Mouse (Mus musculus) kidney, adult 2 months (tissue): ENCODE measurements at regions not wholly inside any gene's neighbourhood (a gene's known extent, or its start where the extent isn't known, plus 50 kb on each side); places are given as distances from the start of the nearest gene placed in this dataset.
"Not testable (repeated sequence)": the region's sequence is repeated elsewhere in the genome, so short reads cannot be mapped to it uniquely, and the experiment has no call there.

Source experiments
- DNase-seq: peaks from one replicate; pipeline ENCODE4 v3.0.0; 2021
- H3K27ac ChIP-seq: fragments of 200-500 bp; 2 replicates; pipeline ENCODE4 v1.5.1; 2012; ENCODE audit warnings: low read depth, low read length, control low read depth, inconsistent platforms; ENCODE audit not compliant: insufficient read depth
- H3K27me3 ChIP-seq: fragments of 200-500 bp; replicated peaks from 2 replicates; pipeline ENCODE4 v1.6.1; 2012; ENCODE audit warnings: mild to moderate bottlenecking, moderate library complexity, low read length, inconsistent platforms; ENCODE audit not compliant: control insufficient read depth, insufficient read depth
- H3K36me3 ChIP-seq: fragments of 200-500 bp; 2 replicates; pipeline ENCODE4 v1.6.1; 2012; ENCODE audit warnings: mild to moderate bottlenecking, moderate library complexity, low read length, inconsistent platforms; ENCODE audit not compliant: control insufficient read depth, insufficient read depth
- H3K4me1 ChIP-seq: fragments of 200-500 bp; 2 replicates; pipeline ENCODE4 v1.6.1; 2011; ENCODE audit warnings: low read length; ENCODE audit not compliant: control insufficient read depth, insufficient read depth
- H3K4me3 ChIP-seq: fragments of 200-500 bp; 2 replicates; pipeline ENCODE4 v1.5.1; 2011; ENCODE audit warnings: mild to moderate bottlenecking, low read depth, low read length, control low read depth; ENCODE audit not compliant: insufficient read depth
- CTCF ChIP-seq: fragments of 200-500 bp; conservative IDR thresholded peaks from 2 replicates; pipeline ENCODE4 v1.5.1; 2011; ENCODE audit warnings: low read depth, mild to moderate bottlenecking, control low read depth, low read length, moderate library complexity, mixed read lengths; ENCODE audit not compliant: insufficient read depth, insufficient read length
- POLR2A ChIP-seq: fragments of 200-500 bp; IDR thresholded peaks from one replicate; pipeline ENCODE4 v1.6.1; 2011; ENCODE audit warnings: low read depth, low read length, control low read depth
- WGBS: fragments of 180-500 bp; shearing (Covaris S2); methylation state at CpG from one replicate; pipeline ENCODE4 v1.1.7; 2018; 5-methylcytosine and 5-hydroxymethylcytosine counted together

DNA sequence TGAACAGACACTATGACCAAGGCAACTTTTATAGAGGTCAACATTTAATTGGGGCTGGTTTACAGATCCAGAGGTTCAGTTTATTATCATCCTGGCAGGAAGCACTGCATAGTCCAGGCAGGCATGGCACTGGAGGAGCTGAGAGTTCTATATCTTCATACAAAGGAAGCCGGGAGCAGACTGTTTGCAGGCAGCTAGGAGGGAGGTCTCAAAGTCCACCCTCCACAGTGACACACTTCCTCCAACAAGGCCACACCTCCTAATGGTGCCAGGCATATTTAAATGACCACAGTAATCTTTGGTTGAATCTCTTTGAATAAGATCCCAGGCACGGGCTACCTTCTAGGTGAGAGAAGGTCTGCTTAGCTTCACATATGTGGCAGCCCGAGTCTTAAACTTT lies 245.5 kb upstream of the Tmpo start:
- Histone ChIP-seq H3K27ac (no peak overlapping the region), H3K4me1 (no peaks in the 10 kb centered on the region), H3K36me3 (no peaks in the 10 kb centered on the region), H3K4me3 (no peak overlapping the region), H3K27me3 (no peaks in the 10 kb centered on the region)
- TF ChIP-seq POLR2A, result no peak
- TF ChIP-seq CTCF, result no peak
- WGBS, result 86% methylated on average over 3 of the region's 3 CpGs
- DNase-seq, result no peak

DNA sequence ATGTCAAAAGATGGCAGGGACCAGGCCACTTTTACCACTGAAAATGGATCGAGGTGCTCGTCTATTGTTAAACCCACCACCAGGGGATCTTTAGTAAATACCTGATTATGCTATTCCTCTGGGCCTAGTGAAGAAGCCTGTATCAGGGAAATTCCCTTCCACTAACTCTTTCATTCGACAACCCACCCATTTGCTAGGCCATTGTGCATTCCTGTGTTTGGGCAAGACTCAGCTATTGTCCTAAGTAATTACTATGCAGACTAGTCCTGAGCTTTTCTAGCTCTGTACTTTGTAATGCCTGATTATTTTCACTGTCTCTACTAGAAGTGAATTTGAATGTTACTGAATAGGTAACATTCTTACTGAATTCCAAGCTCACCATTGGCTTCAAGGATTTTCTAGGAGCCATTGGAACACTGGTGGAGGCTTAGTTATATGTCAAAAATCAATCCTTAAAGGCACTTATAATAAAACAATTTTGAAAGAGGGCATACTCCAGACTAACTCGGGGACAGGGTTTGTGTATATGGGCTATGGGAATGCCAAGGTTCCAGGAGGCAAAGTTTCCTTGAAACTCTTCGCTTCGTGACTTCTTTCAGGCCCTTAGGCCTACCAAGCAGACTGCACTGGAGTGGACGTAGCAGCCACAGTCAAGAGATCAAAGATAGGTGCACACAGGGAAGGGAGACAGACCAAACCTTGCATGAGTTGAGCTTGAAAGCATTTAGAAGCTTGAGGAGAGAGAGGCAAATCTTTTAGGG lies 244.7 kb upstream of the Tmpo start:
- 90% methylated on average over 7 of the region's 7 CpGs for WGBS
- not testable (repeated sequence) for H3K36me3 ChIP-seq

GRCm38 (mm10) chr10:91424786-91425185 lies 243.7 kb upstream of the Tmpo start:
- H3K36me3 ChIP-seq, result no peaks in the 10 kb centered on the region
- no peak for DNase-seq
- no peaks in the 10 kb centered on the region for H3K27me3 ChIP-seq
- TF ChIP-seq CTCF (no peak), POLR2A (no peak)
- no peak overlapping the region for H3K27ac ChIP-seq
- no peaks in the 10 kb centered on the region for H3K4me1 ChIP-seq
- 63% methylated on average over 5 of the region's 5 CpGs for WGBS
- H3K4me3 ChIP-seq, result no peak overlapping the region

More for the DNA sequence above, 244.7 kb upstream of the Tmpo start:
- not testable (repeated sequence) for DNase-seq, H3K27me3 ChIP-seq, H3K4me3 ChIP-seq, H3K27ac ChIP-seq, H3K4me1 ChIP-seq

DNA sequence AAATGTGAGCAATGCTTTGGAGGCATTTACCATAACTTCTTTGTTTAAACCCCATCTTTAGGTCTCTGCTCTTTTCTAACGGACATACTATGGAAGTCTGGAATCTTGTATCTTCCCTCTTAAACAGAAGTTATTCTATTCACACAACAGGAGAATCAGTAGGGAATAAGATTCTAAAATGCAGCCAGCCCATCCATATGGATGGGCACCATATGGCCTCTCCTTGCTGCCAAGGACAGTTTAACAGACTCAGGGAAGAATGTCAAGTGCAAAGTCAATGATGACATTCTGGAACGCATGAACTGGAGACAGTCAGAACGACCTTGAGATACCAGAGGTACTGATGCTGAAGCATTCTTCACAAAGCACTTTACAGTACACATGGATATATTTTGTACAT lies 206.1 kb upstream of the Tmpo start:
- H3K4me1 ChIP-seq, result no peaks in the 10 kb centered on the region
- H3K36me3 ChIP-seq, result no peaks in the 10 kb centered on the region
- WGBS, result 76% methylated on average over 3 of the region's 3 CpGs
- TF ChIP-seq CTCF (no peak), POLR2A (no peak)
- H3K27me3 ChIP-seq, result no peaks in the 10 kb centered on the region
- H3K4me3 ChIP-seq, result no peak overlapping the region
- no peak for DNase-seq
- H3K27ac ChIP-seq, result no peak overlapping the region

- no peak overlapping the region for H3K4me3 ChIP-seq
- no peak overlapping the region for H3K27ac ChIP-seq
- WGBS, result 51% methylated on average over 2 of the region's 2 CpGs
- DNase-seq, result no peak
- no peaks in the 10 kb centered on the region for H3K27me3 ChIP-seq
- TF ChIP-seq CTCF, result no peak
- no peak for TF ChIP-seq POLR2A
- H3K4me1 ChIP-seq, result no peaks in the 10 kb centered on the region
- H3K36me3 ChIP-seq, result no peaks in the 10 kb centered on the region
Measured at GRCm38 (mm10) chr10:91384372-91384771, 203.3 kb upstream of the Tmpo start.

DNA sequence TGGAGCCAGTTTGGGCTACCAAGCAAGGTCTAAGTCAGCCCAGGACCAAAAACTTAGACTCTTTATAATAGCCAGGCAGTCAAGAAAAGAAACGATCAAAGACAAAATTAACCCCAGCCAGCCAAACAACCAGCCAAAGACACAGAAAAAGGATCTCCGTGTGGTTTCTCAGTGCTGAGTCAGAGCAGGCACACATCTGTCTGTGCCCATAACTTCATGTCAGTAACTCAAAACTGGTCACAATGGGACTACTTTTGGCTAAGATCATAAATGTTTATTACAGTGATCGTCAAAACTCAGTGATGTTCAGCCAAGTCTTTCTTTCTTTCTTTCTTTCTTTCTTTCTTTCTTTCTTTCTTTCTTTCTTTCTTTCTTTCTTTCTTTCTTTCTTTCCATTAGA lies 195.6 kb upstream of the Tmpo start:
- WGBS, result 92% methylated on average over 3 of the region's 3 CpGs
- no peaks in the 10 kb centered on the region for H3K4me1 ChIP-seq

DNA sequence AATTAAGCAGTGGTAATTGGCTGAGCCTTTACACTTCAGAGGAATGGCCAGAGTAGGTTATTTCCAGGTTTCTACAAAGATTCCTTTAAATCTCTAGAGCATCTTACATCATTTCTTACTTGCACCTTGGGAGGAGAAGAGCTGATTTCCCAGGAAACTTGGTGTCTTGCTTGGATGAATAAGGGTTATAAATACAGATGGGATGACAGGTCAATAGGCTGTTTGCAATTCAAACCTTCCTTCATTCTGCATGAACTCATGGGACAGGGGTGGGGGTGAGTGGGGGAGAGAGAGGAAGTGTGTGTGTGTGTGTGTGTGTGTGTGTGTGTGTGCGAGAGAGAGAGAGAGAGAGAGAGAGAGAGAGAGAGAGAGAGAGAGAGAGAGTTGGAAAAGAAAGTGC lies 186.4 kb upstream of the Tmpo start:
- WGBS, result 57% methylated on average over 1 of the region's 1 CpGs
- Histone ChIP-seq H3K4me3 (no peak overlapping the region), H3K27ac (no peak overlapping the region), H3K27me3 (no peaks in the 10 kb centered on the region), H3K4me1 (no peaks in the 10 kb centered on the region), H3K36me3 (no peaks in the 10 kb centered on the region)
- TF ChIP-seq POLR2A (no peak), CTCF (no peak)
- no peak for DNase-seq

More for the DNA sequence above, 195.6 kb upstream of the Tmpo start:
- DNase-seq, result no peak
- Histone ChIP-seq H3K4me3 (no peak overlapping the region), H3K27me3 (no peaks in the 10 kb centered on the region), H3K36me3 (no peaks in the 10 kb centered on the region), H3K27ac (no peak overlapping the region)
- TF ChIP-seq POLR2A (no peak), CTCF (no peak)
